Comparison of ENCODE assay signal across 11 mouse cellular contexts in the genomic region with DNA sequence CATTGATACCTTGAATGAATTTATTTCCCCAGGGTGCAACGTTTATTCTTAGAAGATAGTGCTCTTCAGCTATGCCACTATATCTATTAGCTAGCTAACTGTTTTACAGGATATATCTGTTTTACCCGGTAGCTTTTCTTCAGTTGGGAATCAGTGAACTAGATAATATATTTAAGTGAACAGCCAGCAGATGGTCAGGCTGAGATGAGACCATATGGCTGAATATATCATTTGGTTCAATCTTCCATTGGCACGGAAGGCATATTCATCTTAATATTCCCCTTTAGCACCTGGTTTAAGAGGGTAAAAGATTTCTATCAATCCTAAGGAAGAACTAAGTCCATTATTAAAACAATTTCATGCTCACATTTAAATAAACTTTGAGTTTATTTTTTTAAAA.
"Had no signal": no experiment of that assay in that cellular context is flagged by ENCODE, and none has a peak within 500 bp of the region (broad histone marks: within the 10 kb centered on the region; RNA-seq: fewer than 3 reads in every experiment).

No protein-coding gene starts in this region.

- DNase-seq: kidney, adult 9 months; kidney, postnatal 36 days; layer of hippocampus, adult 9-11 months; layer of hippocampus, postnatal 36 days; lung, embryonic 14.5 days; lung, postnatal 10 days; lung, postnatal 4 days; thymus, adult 2 months; thymus, postnatal 36 days had no signal

- ATAC-seq: liver, embryonic 12.5 days; midbrain, embryonic 15.5 days had no signal
